Mouse (Mus musculus) kidney, adult 2 months (tissue): ENCODE results near the gene Git2.

Source experiments
- CTCF ChIP-seq: fragments of 200-500 bp; conservative IDR thresholded peaks from 2 replicates; pipeline ENCODE4 v1.5.1; 2011; ENCODE audit warnings: low read depth, mild to moderate bottlenecking, control low read depth, low read length, moderate library complexity, mixed read lengths; ENCODE audit not compliant: insufficient read depth, insufficient read length
- POLR2A ChIP-seq: fragments of 200-500 bp; IDR thresholded peaks from one replicate; pipeline ENCODE4 v1.6.1; 2011; ENCODE audit warnings: low read depth, low read length, control low read depth

DNA sequence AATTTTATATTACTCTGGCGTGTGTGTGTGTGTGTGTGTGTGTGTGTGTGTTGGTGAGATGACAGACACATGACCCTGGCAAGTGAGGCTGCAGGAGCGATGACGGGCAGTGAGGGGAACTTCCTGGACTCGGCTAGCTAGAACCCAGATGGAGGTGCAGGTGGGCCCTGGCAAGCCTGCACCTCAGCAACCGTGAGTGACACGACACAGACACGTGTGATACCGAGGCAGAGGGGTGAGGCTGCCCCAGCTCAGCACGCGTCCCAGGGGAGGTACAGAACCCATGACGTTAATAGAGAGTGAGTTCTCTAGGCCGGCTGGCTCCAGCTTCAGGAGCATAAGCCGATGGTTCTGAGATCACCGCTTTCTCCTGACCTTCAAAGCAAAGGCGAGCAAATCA, 43.3 kb downstream of the Git2 start:
- TF ChIP-seq CTCF, result no peak
- TF ChIP-seq POLR2A, result no peak
